In the genomic region with DNA sequence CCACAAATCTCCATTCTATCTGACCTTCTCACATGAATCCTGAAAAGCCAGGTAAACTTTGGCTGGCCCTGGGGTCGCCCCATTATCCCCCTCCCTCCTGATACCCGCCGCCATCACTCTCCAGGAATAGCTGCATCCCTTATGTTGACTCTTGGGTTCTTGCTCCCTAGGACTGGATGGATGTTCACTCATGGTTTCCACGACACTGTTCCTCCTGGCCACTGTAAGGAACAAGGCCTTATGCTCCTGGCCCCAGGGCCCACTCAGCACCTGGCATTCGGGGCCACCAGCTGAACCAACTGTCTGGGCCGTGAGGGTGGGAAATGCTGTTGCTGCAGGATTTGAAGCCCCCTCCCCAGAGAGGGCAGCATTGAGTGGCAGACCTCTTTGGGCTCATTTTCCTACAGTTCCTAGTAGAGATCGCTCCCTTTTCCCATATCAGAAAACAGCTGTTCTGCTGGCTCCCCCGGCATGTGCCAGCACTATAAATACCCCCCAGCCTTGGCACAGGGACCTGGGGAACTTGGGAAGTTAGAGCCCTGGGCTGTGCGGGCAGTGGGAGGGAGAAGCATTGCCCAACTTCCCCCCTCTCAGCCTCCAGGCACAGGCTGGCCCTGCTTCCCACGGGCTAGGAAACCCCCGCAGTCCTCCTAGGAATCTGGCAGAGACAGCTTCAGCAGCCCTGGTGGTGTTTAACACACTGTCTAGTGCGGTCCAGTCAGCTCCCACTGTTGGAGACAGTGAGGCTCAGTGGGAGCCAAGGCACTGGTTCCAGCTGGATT, we compare ENCODE assay signal across 8 mouse cellular contexts.
DNase-seq lines count a peak whose midpoint lies in the region; ATAC-seq lines count a peak whose summit lies in the region.

No protein-coding gene starts in this region.

- no peak overlapping the region for H3K4me3 ChIP-seq in kidney, embryonic 15.5 days (replicated peaks)
- no peak overlapping the region for H3K4me3 ChIP-seq in limb, embryonic 10.5 days
- no peak overlapping the region for H3K4me3 ChIP-seq in stomach, embryonic 14.5 days (ENCODE audit: low read depth, low read length)

- no peak overlapping the region for H3K9ac ChIP-seq in kidney, embryonic 15.5 days
- H3K9ac ChIP-seq in stomach, embryonic 14.5 days (replicated peaks; ENCODE audit: low read depth, low read length): no peak overlapping the region

- WGBS in kidney, embryonic 15.5 days: 78% methylated on average over 12 of the region's 12 CpGs
- 79% methylated on average over 12 of the region's 12 CpGs for WGBS in limb, embryonic 10.5 days
- WGBS in stomach, embryonic 14.5 days: 71% methylated on average over 12 of the region's 12 CpGs

- H3K4me1 ChIP-seq in kidney, embryonic 15.5 days: peaks cover 14% of the 10 kb centered on the region; the same call in 1 of the 2 replicates
- peaks cover 21% of the 10 kb centered on the region for H3K4me1 ChIP-seq in limb, embryonic 10.5 days
- H3K4me1 ChIP-seq in stomach, embryonic 14.5 days (ENCODE audit: control insufficient read depth, insufficient read depth, low read length): no peaks in the 10 kb centered on the region

- ATAC-seq in kidney, embryonic 15.5 days (replicated peaks; ENCODE audit: low FRiP score): peak; percentile 43; the same call in 1 of the 2 replicates
- ATAC-seq in stomach, embryonic 14.5 days (ENCODE audit: insufficient number of reproducible peaks, insufficient read depth, low FRiP score, low read depth): peak; percentile 66; the same call in 1 of the 2 replicates
- ATAC-seq in erythroblast, adult 5-6 weeks (replicated peaks; ENCODE audit: low FRiP score, poor library complexity, severe bottlenecking): no peak

- no peaks in the 10 kb centered on the region for H3K36me3 ChIP-seq in kidney, embryonic 15.5 days
- H3K36me3 ChIP-seq in limb, embryonic 10.5 days: no peaks in the 10 kb centered on the region
- H3K36me3 ChIP-seq in stomach, embryonic 14.5 days (ENCODE audit: control insufficient read depth, insufficient read depth, low read length): no peaks in the 10 kb centered on the region

- intact Hi-C loops in heart, postnatal 14 days (cut with DNase I): no loop called here

- DNase-seq in kidney, adult 8-10 months: no peak
- DNase-seq in frontal cortex, postnatal 10 days (ENCODE audit: low spot score in 2 of 2): peak; percentile 54 to 73
- peak; percentile 76 to 84 for DNase-seq in heart, postnatal 14 days
- no peak for DNase-seq in limb, embryonic 10.5 days (ENCODE audit: low spot score)
- DNase-seq in spleen, postnatal 4 days (ENCODE audit: low spot score in 2 of 2): no peak

- H3K27ac ChIP-seq in kidney, embryonic 15.5 days: no peak overlapping the region
- peak overlapping the region; percentile 53 for H3K27ac ChIP-seq in limb, embryonic 10.5 days
- no peak overlapping the region for H3K27ac ChIP-seq in stomach, embryonic 14.5 days (ENCODE audit: low read length)

- no peaks in the 10 kb centered on the region for H3K9me3 ChIP-seq in kidney, embryonic 15.5 days (replicated peaks)
- no peaks in the 10 kb centered on the region for H3K9me3 ChIP-seq in limb, embryonic 10.5 days (replicated peaks)
- H3K9me3 ChIP-seq in stomach, embryonic 14.5 days (ENCODE audit: control insufficient read depth, low read depth, low read length): no peaks in the 10 kb centered on the region; the same call in 1 of the 2 replicates

- no peak overlapping the region for H3K4me2 ChIP-seq in kidney, embryonic 15.5 days
- no peak overlapping the region for H3K4me2 ChIP-seq in stomach, embryonic 14.5 days (replicated peaks; ENCODE audit: low read depth, low read length)

- no peaks in the 10 kb centered on the region for H3K27me3 ChIP-seq in kidney, embryonic 15.5 days
- H3K27me3 ChIP-seq in limb, embryonic 10.5 days (ENCODE audit: low read depth, poor library complexity, severe bottlenecking): no peaks in the 10 kb centered on the region
- no peaks in the 10 kb centered on the region for H3K27me3 ChIP-seq in stomach, embryonic 14.5 days (ENCODE audit: control insufficient read depth, insufficient read depth, low read length)

Comparison
In these comparisons a context has a peak if more than half of its experiments do, and no peak if none do; other contexts are left out.
1. DNase-seq: peak in frontal cortex, postnatal 10 days (2 of 2) and heart, postnatal 14 days (2 of 2); none in kidney, adult 8-10 months (0 of 2), limb, embryonic 10.5 days (single experiment) and spleen, postnatal 4 days (0 of 2).